Mouse (Mus musculus) cerebral cortex, adult 2 months (tissue): ENCODE data around the gene Grin2b.

ENCODE experiments used
- WGBS: fragments of 180-500 bp; shearing (Covaris S2); methylation state at CpG from one replicate; pipeline ENCODE4 v1.1.7; 2018; 5-methylcytosine and 5-hydroxymethylcytosine counted together

Grin2b gene

GRCm38 (mm10) chr6:136100241-136100640, 73.1 kb downstream of the Grin2b start:
- 63% methylated on average over 5 of the region's 5 CpGs for WGBS

- WGBS: 13% methylated on average over 1 of the region's 1 CpGs
These were observed 77.0 kb downstream of the Grin2b start for GRCm38 (mm10) chr6:136096269-136096668.

- WGBS: 36% methylated on average over 17 of the region's 17 CpGs
These were observed 93.1 kb downstream of the Grin2b start for GRCm38 (mm10) chr6:136079991-136080734.

GRCm38 (mm10) chr6:136072326-136073054, 100.8 kb downstream of the Grin2b start:
- WGBS: 35% methylated on average over 13 of the region's 13 CpGs

GRCm38 (mm10) chr6:136070101-136070500, 103.2 kb downstream of the Grin2b start:
- 61% methylated on average over 7 of the region's 7 CpGs for WGBS

- WGBS: 23% methylated on average over 1 of the region's 1 CpGs
These were observed 120.0 kb downstream of the Grin2b start for GRCm38 (mm10) chr6:136053346-136053745.

GRCm38 (mm10) chr6:136050346-136050745, 123.0 kb downstream of the Grin2b start:
- WGBS: 47% methylated on average over 4 of the region's 4 CpGs

GRCm38 (mm10) chr6:136048084-136048483, 125.2 kb downstream of the Grin2b start:
- 51% methylated on average over 2 of the region's 2 CpGs for WGBS

- 25% methylated on average over 7 of the region's 7 CpGs for WGBS
These were observed 127.2 kb downstream of the Grin2b start for GRCm38 (mm10) chr6:136046091-136046490.

- WGBS: 78% methylated on average over 5 of the region's 5 CpGs
These were observed 128.8 kb downstream of the Grin2b start for GRCm38 (mm10) chr6:136044461-136044860.

- WGBS: 63% methylated on average over 3 of the region's 3 CpGs
These were observed 130.9 kb downstream of the Grin2b start for GRCm38 (mm10) chr6:136042375-136042774.

GRCm38 (mm10) chr6:136041821-136042220, 131.5 kb downstream of the Grin2b start:
- 67% methylated on average over 8 of the region's 8 CpGs for WGBS

GRCm38 (mm10) chr6:136040931-136041330, 132.4 kb downstream of the Grin2b start:
- WGBS: 72% methylated on average over 3 of the region's 3 CpGs

GRCm38 (mm10) chr6:136029235-136029939, 143.9 kb downstream of the Grin2b start:
- WGBS: 54% methylated on average over 4 of the region's 4 CpGs

- WGBS: 94% methylated on average over 6 of the region's 6 CpGs
These were observed 146.4 kb downstream of the Grin2b start for GRCm38 (mm10) chr6:136026936-136027335.

GRCm38 (mm10) chr6:136025801-136026200, 147.5 kb downstream of the Grin2b start:
- WGBS: 43% methylated on average over 4 of the region's 4 CpGs

- WGBS: 37% methylated on average over 3 of the region's 3 CpGs
These were observed 152.9 kb downstream of the Grin2b start for GRCm38 (mm10) chr6:136020460-136020859.

GRCm38 (mm10) chr6:136018962-136019361, 154.3 kb downstream of the Grin2b start:
- 70% methylated on average over 1 of the region's 1 CpGs for WGBS

GRCm38 (mm10) chr6:136013556-136014380, 159.5 kb downstream of the Grin2b start:
- 74% methylated on average over 12 of the region's 12 CpGs for WGBS

GRCm38 (mm10) chr6:136011533-136011932, 161.8 kb downstream of the Grin2b start:
- WGBS: 73% methylated on average over 4 of the region's 4 CpGs

- WGBS: 41% methylated on average over 4 of the region's 4 CpGs
These were observed 162.3 kb downstream of the Grin2b start for GRCm38 (mm10) chr6:136011038-136011311.
